Mouse (Mus musculus) heart, postnatal 0 days (tissue): ENCODE measurements around the gene Hmga2.

ENCODE experiments used
- CTCF ChIP-seq: IDR thresholded peaks from 2 replicates; pipeline ENCODE4 v1.5.1; 2016; ENCODE audit warnings: antibody characterized with exemption, control low read depth, low read depth
- EP300 ChIP-seq: IDR thresholded peaks from 2 replicates; pipeline ENCODE4 v1.6.1; 2016; ENCODE audit warnings: antibody characterized with exemption, low read depth

DNA sequence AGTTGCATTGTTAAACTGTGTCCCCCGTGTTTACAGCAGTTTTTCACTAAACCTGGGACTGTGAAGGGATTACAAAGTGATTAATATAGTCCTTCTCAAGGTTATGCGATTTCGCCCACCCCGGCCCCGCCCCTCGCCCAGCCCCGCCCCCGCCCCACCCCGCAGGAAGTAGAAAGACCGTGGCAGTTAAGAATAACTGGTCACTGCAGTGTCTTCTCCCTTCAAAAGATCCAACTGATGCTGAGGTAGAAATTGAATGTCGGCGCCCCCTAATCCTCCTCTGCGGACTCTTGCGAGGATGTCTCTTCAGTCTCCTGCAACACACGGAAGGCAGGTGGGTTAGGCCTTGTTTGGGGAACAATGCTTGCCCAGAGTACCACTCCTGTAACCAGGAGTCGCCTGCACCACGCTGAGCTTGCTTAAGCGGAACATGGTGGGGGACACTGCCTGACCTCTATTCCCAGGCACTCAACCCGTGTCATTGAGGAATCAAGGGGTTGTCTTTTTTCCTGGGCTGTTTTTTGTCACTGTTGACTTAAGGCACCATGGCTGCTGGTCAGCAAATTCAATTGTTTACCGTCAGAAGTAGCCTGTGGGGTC, 112.2 kb downstream of the Hmga2 start:
- TF ChIP-seq CTCF (no peak), EP300 (no peak)
